Mouse (Mus musculus) right cerebral cortex, adult 2 months (tissue): ENCODE data around the gene Larp4b.
"Not testable (repeated sequence)": the region's sequence is repeated elsewhere in the genome, so short reads cannot be mapped to it uniquely, and the experiment has no call there.

ENCODE experiments used
- DNase-seq, 2 experiments: peaks; one replicate each; pipeline ENCODE4 v3.0.0; 2021 to 2022; ENCODE audit warnings: low spot score in 2 of 2

Gene Larp4b

GRCm38 (mm10) chr13:9093316-9094155, at the start of gene Larp4b:
Larp4b (plus strand) TSS chr13:9093881.
- DNase-seq: peak; percentile 93 to 94

GRCm38 (mm10) chr13:9044731-9045130, 49.0 kb upstream of the Larp4b start:
- no peak for DNase-seq

DNA sequence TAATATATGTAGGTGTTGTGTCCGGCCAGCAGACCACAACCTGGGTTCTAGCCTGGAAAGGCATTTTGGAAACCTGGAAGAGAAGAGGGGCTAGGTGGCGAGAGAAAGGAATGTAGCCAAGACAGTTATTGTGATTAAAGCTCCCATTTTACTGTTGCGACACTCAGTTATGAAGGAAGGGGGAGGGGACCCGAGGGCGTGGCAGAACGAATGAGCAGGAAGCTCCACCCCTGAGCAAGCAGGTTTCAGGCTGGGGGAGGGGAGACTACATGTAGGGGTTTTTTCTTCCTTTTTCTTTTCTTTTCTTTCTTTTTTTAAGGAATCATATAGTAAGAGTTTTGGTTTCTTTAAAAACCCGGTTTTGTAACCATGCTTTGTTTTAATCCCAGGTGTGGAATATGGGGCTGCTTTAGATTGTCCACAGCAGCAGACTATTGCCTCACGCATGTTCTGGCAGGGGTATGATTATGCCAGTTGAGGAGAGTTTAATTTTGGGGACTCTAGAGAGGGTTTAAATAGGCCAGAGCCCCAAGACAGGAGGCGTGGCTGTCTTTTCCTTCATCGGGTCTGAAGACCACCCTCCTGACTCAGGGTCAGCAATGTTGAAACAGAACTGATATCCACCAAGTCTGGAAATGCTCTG, 41.5 kb upstream of the Larp4b start:
- not testable (repeated sequence) for DNase-seq

DNA sequence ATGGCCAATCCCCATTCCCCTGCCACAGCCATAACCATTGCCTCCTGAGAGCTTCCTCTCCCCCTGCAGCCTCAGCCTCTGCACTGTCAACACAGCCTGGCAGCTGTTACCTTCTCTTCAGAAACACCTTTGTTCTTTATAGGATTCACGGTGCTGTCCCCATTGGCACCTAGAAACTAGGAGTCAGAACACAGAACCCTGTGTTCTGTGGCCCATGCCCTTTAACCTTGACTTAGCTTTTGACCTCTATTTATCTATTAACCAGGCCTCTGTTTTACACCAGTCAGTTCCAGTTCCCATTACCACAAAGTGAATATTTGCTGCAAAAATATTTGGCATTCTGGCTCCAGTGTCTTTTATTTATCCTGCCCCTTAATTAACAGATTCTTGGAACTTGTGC, 36.4 kb upstream of the Larp4b start:
- DNase-seq: no peak

GRCm38 (mm10) chr13:9058706-9059105, 35.0 kb upstream of the Larp4b start:
- DNase-seq: no peak

DNA sequence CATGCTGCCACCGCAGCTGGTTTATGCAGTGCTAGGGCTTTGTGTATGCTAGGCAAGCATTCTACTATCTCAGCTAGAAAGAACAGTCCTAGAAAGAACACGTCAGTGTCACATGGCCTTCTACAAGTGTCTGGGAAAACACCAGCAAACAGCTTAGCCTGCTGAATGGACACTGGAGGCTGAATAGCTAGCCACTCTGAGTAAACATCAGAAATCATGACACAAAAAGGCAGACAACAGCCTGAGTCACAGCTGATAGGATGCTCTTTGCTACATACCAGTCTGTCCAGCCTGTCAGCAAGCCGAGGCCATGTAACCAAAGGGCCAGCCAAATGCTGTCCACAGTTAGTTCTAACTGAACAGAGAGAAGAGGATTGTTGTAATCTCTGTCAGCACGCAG, 32.3 kb upstream of the Larp4b start:
- no peak for DNase-seq

- DNase-seq: no peak
Measured at GRCm38 (mm10) chr13:9064196-9064595, 29.5 kb upstream of the Larp4b start.

GRCm38 (mm10) chr13:9066107-9066506, 27.6 kb upstream of the Larp4b start:
- peak; percentile 57 to 64 for DNase-seq

GRCm38 (mm10) chr13:9071008-9071407, 22.7 kb upstream of the Larp4b start:
- no peak for DNase-seq

DNA sequence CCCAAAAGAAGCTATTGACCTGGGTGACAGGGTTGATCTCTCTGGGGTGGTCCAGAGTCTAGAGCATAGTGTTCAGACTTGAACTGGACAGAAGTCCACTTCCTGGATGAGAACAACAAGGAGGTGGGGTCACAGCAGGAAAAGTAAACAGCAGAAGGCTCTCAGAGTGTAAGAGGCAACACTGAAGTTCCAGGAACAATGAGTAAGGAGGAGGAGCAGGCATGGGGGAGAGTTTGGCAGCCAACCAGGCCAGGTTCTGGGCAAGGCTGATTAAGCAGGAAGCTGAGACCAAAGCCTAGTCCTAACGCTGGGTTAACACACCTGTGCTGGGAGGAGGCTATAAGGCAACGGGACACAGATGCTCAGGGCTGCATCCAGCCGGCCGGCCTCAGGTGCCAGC, 19.9 kb upstream of the Larp4b start:
- DNase-seq: no peak

GRCm38 (mm10) chr13:9075825-9076592, 17.7 kb upstream of the Larp4b start:
- DNase-seq: no peak

- DNase-seq: no peak
Measured at GRCm38 (mm10) chr13:9082128-9082883, 11.4 kb upstream of the Larp4b start.

DNA sequence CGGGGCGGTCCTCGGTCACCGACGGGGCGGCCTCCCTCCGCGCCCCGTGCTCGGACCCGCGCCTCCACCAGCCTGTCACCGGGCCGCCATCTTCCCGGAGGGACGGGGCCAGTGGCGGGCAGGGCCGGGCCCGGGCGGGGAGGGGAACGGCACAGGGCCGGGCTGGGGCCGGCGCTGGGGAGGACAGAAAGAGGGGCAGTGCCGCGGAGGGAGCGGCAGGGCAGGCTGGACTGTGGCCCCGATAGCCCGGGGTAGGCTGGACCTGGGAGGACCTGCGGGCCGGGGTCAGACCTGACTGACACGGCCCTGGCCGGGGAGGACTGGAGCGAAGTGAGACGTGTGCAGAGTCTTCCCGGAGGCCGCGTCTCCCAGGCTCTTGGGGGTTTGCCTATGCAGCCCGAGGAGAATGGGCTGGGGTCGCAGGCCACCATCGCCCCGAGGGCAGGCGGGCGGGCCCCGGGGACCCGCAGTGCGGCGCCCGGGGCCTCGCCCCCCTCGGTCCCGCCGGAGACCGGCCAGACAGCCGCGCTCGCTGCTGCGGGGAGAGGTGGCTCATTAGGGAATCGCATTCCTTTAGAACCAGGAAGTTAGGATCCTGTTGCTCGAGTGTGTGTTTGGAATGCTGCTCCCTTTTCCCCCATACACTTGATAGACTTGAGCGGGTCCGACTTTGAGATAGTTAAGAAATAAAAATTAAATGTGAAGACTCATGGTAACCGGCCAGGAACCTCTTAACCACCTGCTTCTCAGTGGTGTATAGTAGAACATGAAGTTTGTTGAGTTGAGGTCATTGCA, 702 bp downstream of the Larp4b start:
- DNase-seq: no peak

GRCm38 (mm10) chr13:9099289-9099688, 5.6 kb downstream of the Larp4b start:
- no peak for DNase-seq

- no peak for DNase-seq
Measured at GRCm38 (mm10) chr13:9100517-9100916, 6.8 kb downstream of the Larp4b start.

DNA sequence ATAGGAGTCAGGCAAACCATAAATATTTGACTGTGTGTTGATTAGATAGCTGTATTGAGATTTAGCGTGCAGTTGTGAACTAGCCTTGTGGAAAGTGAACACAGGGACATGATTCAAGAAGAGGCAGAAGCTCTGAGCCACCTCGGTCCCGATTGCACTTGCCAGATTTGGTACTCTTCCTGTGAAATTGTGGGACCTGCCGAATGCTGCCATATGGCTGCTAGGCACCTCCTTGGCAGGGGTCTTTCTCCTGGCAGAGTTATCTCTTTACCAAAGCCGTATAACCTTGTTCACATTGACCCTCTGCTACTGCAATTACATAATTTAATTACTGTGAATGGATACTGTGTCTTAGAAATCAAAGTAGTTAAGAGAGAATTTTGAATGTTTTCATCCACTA, 12.6 kb downstream of the Larp4b start:
- DNase-seq: no peak

DNA sequence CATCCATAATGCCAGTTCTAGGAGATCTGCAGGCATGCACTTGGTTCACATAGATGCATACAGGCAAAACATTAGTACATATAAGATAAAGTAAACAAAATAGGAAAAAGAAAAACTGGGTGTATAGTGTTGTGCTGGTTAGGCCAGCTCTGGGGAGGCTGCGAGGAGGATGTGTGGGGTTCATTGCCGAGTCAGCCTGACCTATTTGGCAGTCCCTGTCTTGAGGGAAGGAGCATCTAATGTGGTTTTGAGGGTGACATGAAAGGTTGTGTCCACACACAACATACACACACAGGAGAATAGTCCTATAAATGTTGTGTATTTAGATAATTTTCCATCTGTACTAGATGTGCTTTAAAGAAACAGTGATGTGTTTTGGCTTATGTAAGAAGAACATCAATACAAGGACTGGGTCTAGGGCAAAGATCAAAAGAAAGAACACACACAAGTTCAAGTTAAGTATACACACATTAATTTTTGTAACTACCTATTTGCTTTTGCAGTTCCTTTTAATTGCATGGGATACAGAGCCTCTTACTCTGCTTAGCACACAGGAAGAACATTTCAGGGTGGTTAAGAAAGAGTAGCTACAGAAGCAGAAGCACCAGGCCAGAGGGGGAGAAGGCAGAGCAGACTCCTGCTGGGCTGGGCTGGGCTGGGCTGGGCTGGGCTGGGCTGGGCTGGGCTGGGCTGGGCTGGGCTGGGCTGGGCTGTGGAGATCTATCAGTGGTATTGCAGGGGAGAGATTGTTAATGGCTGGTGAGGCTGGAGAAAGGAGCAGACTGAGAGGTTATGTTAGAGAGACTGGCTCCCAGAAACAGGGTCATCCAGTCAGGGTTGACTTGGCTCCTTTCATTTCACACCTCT, 13.5 kb downstream of the Larp4b start:
- DNase-seq: no peak

GRCm38 (mm10) chr13:9113735-9114134, 20.1 kb downstream of the Larp4b start:
- DNase-seq: no peak

DNA sequence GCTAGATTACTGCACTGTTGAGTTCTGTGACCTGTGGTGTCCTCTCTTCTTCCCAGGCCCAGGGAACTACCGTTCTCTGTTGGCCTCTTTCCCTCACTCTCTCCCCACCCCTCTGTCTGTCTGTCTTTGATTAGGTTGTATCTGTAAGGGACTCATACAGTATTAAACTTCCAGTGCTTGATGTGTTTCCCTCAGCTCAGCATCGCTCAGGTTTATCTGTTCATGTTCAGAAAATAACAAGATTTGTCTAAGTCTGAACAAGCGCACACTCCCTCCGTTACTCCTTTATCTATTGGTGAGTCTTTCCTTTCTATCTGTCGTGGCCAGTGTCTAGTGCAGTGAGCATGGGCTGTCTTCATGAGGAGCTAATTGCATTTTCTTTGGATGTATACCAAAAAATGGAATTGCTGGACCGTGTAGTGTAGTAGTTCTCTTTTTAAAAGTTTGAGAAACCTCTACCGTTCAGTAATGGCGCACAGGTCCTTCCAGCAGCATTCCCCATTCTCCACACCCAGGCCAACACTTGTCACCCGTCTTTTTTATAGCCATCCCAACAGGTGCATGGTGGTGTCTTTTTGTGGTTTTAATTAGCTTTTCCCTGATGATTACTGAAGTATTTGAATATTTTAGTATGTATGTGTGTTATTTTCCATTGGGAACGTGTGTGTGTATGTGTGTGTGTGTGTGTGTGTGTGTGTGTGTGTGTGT, 27.3 kb downstream of the Larp4b start:
- no peak for DNase-seq
